Mouse (Mus musculus) CH12.LX (cell line): ENCODE results near the gene Rbbp6. TPM values are rescaled to one million over a fixed set of nuclear protein-coding genes. Genes with fewer than 3 reads are reported as not detected.

ENCODE experiments used
- DNase-seq: peaks from one replicate; pipeline ENCODE4 v3.0.0-alpha.2; 2013; ENCODE audit errors: extremely low read depth
- H3K27ac ChIP-seq: 2 replicates; pipeline ENCODE4 v1.5.1; 2012; ENCODE audit warnings: low read depth, mild to moderate bottlenecking, control low read depth, moderate library complexity; ENCODE audit not compliant: insufficient read depth
- H3K27me3 ChIP-seq: replicated peaks from 2 replicates; pipeline ENCODE3; 2012; ENCODE audit warnings: inconsistent platforms
- H3K36me3 ChIP-seq, 2 experiments: replicated peaks in 1 of 2; 2 replicates each; pipeline versions ENCODE3 to v1.6.1; 2012; ENCODE audit warnings: inconsistent platforms in 1 of 2, low read length in 1 of 2, mild to moderate bottlenecking in 1 of 2, mixed read lengths in 1 of 2, moderate library complexity in 1 of 2; ENCODE audit not compliant: control insufficient read depth in 1 of 2, insufficient read depth in 1 of 2
- H3K4me1 ChIP-seq, 2 experiments: 2 replicates each; pipeline ENCODE4 v1.6.1; 2012; ENCODE audit warnings: inconsistent platforms in 1 of 2, moderate library complexity in 1 of 2; ENCODE audit not compliant: insufficient read depth in 2 of 2, control insufficient read depth in 1 of 2
- H3K4me2 ChIP-seq: 2 replicates; pipeline ENCODE4 v1.6.1; 2012; ENCODE audit warnings: low read depth, mild to moderate bottlenecking, control low read depth; ENCODE audit not compliant: poor library complexity, insufficient read depth, severe bottlenecking
- H3K4me3 ChIP-seq, 3 experiments: fragments of 150-350 bp in 1 of 3; sonication (generic) in 1 of 3; replicated peaks in 1 of 3; 2 replicates each; pipeline versions ENCODE3 to v1.5.1; 2011 to 2012; ENCODE audit warnings: low read depth in 2 of 3, low read length in 2 of 3, mild to moderate bottlenecking in 2 of 3, moderate library complexity in 2 of 3, control low read depth in 1 of 3, improper control_type of control experiment in 1 of 3, inconsistent platforms in 1 of 3, mixed read lengths in 1 of 3; ENCODE audit not compliant: poor library complexity in 1 of 3
- H3K79me2 ChIP-seq: replicated peaks from 2 replicates; pipeline ENCODE4 v1.6.1; 2012; ENCODE audit warnings: mild to moderate bottlenecking, moderate library complexity; ENCODE audit not compliant: control insufficient read depth, poor library complexity, insufficient read depth, severe bottlenecking; ENCODE audit errors: extremely low read depth
- H3K9ac ChIP-seq: 2 replicates; pipeline ENCODE4 v1.6.1; 2012; ENCODE audit warnings: low read depth, mild to moderate bottlenecking, control low read depth, moderate library complexity; ENCODE audit not compliant: insufficient read depth
- H3K9me3 ChIP-seq: replicated peaks from 2 replicates; pipeline ENCODE3; 2012; ENCODE audit warnings: low read length, inconsistent platforms, mixed read lengths
- CHD1 ChIP-seq: IDR thresholded peaks from 2 replicates; pipeline ENCODE4 v1.6.1; 2012; ENCODE audit warnings: low read depth, low read length, improper control_type of control experiment, inconsistent platforms
- CHD2 ChIP-seq: IDR thresholded peaks from 2 replicates; pipeline ENCODE4 v1.6.1; 2011; ENCODE audit warnings: low read length, improper control_type of control experiment
- CTCF ChIP-seq, 2 experiments: IDR thresholded peaks in 1 of 2; conservative IDR thresholded peaks in 1 of 2; 2 replicates each; pipeline ENCODE4 v1.5.1; 2011 to 2012; ENCODE audit warnings: low read depth in 2 of 2, low read length in 2 of 2, improper control_type of control experiment in 1 of 2, inconsistent platforms in 1 of 2, mild to moderate bottlenecking in 1 of 2, moderate library complexity in 1 of 2
- E2F4 ChIP-seq: IDR thresholded peaks from 2 replicates; pipeline ENCODE4 v1.6.1; 2011; ENCODE audit warnings: low read depth, low read length, improper control_type of control experiment; ENCODE audit not compliant: insufficient replicate concordance
- EP300 ChIP-seq: IDR thresholded peaks from 2 replicates; pipeline ENCODE4 v1.6.1; 2011; ENCODE audit warnings: low read length, improper control_type of control experiment
- GABPA ChIP-seq: IDR thresholded peaks from 2 replicates; pipeline ENCODE4 v1.6.1; 2012; ENCODE audit warnings: low read depth, low read length, improper control_type of control experiment, inconsistent platforms; ENCODE audit not compliant: insufficient replicate concordance
- HCFC1 ChIP-seq: IDR thresholded peaks from 2 replicates; pipeline ENCODE4 v1.6.1; 2012; ENCODE audit warnings: low read depth, mild to moderate bottlenecking, inconsistent platforms, low read length, improper control_type of control experiment
- IRF4 ChIP-seq: IDR thresholded peaks from 2 replicates; pipeline ENCODE4 v1.6.1; 2014; ENCODE audit warnings: low read depth, mild to moderate bottlenecking, inconsistent platforms, low read length, improper control_type of control experiment
- JUN ChIP-seq: IDR thresholded peaks from 2 replicates; pipeline ENCODE4 v1.6.1; 2011; ENCODE audit warnings: low read depth, mild to moderate bottlenecking, low read length, improper control_type of control experiment, moderate library complexity; ENCODE audit not compliant: insufficient read depth
- JUND ChIP-seq: conservative IDR thresholded peaks from 2 replicates; pipeline ENCODE4 v1.6.1; 2011; ENCODE audit warnings: low read depth, low read length, improper control_type of control experiment
- MAFK ChIP-seq: IDR thresholded peaks from 2 replicates; pipeline ENCODE4 v1.6.1; 2011; ENCODE audit warnings: low read length, improper control_type of control experiment; ENCODE audit not compliant: insufficient replicate concordance
- MAX ChIP-seq: IDR thresholded peaks from 2 replicates; pipeline ENCODE4 v1.6.1; 2011; ENCODE audit warnings: low read length, improper control_type of control experiment
- MAZ ChIP-seq: IDR thresholded peaks from 2 replicates; pipeline ENCODE4 v1.6.1; 2012; ENCODE audit warnings: low read depth, mild to moderate bottlenecking, inconsistent platforms, low read length, improper control_type of control experiment, moderate library complexity
- MEF2A ChIP-seq: IDR thresholded peaks from 2 replicates; pipeline ENCODE4 v1.6.1; 2014; ENCODE audit warnings: low read depth, mild to moderate bottlenecking, inconsistent platforms, low read length, improper control_type of control experiment, borderline replicate concordance
- MXI1 ChIP-seq: IDR thresholded peaks from 2 replicates; pipeline ENCODE4 v1.6.1; 2011; ENCODE audit warnings: mild to moderate bottlenecking, low read depth, low read length, improper control_type of control experiment
- NRF1 ChIP-seq: IDR thresholded peaks from 2 replicates; pipeline ENCODE4 v1.6.1; 2014; ENCODE audit warnings: low read depth, mild to moderate bottlenecking, inconsistent platforms, low read length, improper control_type of control experiment, moderate library complexity
- POLR2A ChIP-seq: IDR thresholded peaks from 2 replicates; pipeline ENCODE4 v1.6.1; 2011; ENCODE audit warnings: low read depth, mild to moderate bottlenecking, improper control_type of control experiment, low read length
- POLR2AphosphoS2 ChIP-seq: IDR thresholded peaks from 2 replicates; pipeline ENCODE4 v1.6.1; 2011; ENCODE audit warnings: low read depth, low read length, improper control_type of control experiment
- RAD21 ChIP-seq: IDR thresholded peaks from 2 replicates; pipeline ENCODE4 v1.6.1; 2011; ENCODE audit warnings: low read depth, mild to moderate bottlenecking, low read length, improper control_type of control experiment, moderate library complexity
- RCOR1 ChIP-seq: conservative IDR thresholded peaks from 2 replicates; pipeline ENCODE4 v1.6.1; 2012; ENCODE audit warnings: low read depth, mild to moderate bottlenecking, inconsistent platforms, low read length, improper control_type of control experiment
- SIN3A ChIP-seq: IDR thresholded peaks from 2 replicates; pipeline ENCODE4 v1.6.1; 2012; ENCODE audit warnings: low read length, improper control_type of control experiment, inconsistent platforms
- TCF12 ChIP-seq: IDR thresholded peaks from 2 replicates; pipeline ENCODE4 v1.6.1; 2014; ENCODE audit warnings: low read depth, mild to moderate bottlenecking, inconsistent platforms, low read length, improper control_type of control experiment
- UBTF ChIP-seq: IDR thresholded peaks from 2 replicates; pipeline ENCODE4 v1.6.1; 2012; ENCODE audit warnings: low read depth, mild to moderate bottlenecking, inconsistent platforms, low read length, improper control_type of control experiment, moderate library complexity
- USF1 ChIP-seq: IDR thresholded peaks from 2 replicates; pipeline ENCODE4 v1.6.1; 2014; ENCODE audit warnings: low read depth, mild to moderate bottlenecking, inconsistent platforms, low read length, improper control_type of control experiment
- USF2 ChIP-seq: conservative IDR thresholded peaks from 2 replicates; pipeline ENCODE4 v1.6.1; 2011; ENCODE audit warnings: low read depth, low read length, improper control_type of control experiment
- ZC3H11A ChIP-seq: IDR thresholded peaks from 2 replicates; pipeline ENCODE4 v1.6.1; 2012; ENCODE audit warnings: low read depth, mild to moderate bottlenecking, inconsistent platforms, low read length, improper control_type of control experiment
- ZKSCAN1 ChIP-seq: IDR thresholded peaks from 2 replicates; pipeline ENCODE4 v1.6.1; 2012; ENCODE audit warnings: low read depth, inconsistent platforms, low read length, improper control_type of control experiment, borderline replicate concordance
- ZMIZ1 ChIP-seq: IDR thresholded peaks from 2 replicates; pipeline ENCODE4 v1.6.1; 2012; ENCODE audit warnings: low read depth, mild to moderate bottlenecking, inconsistent platforms, low read length, improper control_type of control experiment
- ZNF384 ChIP-seq: IDR thresholded peaks from 2 replicates; pipeline ENCODE4 v1.6.1; 2012; ENCODE audit warnings: low read depth, low read length, improper control_type of control experiment, inconsistent platforms
- dilution Hi-C: fragments of 300-500 bp; cut with MboI; formaldehyde crosslinking; loops from 2 replicates; pipeline ENCODE4 v1.14.3; 2020; ENCODE audit warnings: low sequenced_read_pairs; ENCODE audit not compliant: extremely low pct_unique_long_range_greater_than_20kb, extremely low pct_ligation_motif_present
- in situ Hi-C: fragments of 300-500 bp; cut with MboI; formaldehyde crosslinking; loops from 3 replicates; pipeline ENCODE4 v1.14.3; 2019; ENCODE audit warnings: low sequenced_read_pairs, low pct_ligation_motif_present, low pct_unique_long_range_greater_than_20kb, mixed read lengths
- polyA plus RNA-seq: library from polyadenylated mRNA; unstranded; fragments of >175 nt; gene quantifications from 2 replicates; pipeline ENCODE4 v1.2.1, GENCODE M21; 2012; ENCODE audit warnings: low read depth; ENCODE audit not compliant: insufficient read length
- total RNA-seq, 2 experiments: library from RNA; depleted of rRNA; stranded (reverse); fragments of 300-350 nt in 1 of 2; fragments of >200 nt in 1 of 2; gene quantifications; 2 replicates each; pipeline ENCODE4 v1.2.3; 2012 to 2014

Gene Rbbp6
- total and polyA plus RNA-seq, 3 experiments, result 17.8 to 93.0 (median 22.9) TPM

DNA sequence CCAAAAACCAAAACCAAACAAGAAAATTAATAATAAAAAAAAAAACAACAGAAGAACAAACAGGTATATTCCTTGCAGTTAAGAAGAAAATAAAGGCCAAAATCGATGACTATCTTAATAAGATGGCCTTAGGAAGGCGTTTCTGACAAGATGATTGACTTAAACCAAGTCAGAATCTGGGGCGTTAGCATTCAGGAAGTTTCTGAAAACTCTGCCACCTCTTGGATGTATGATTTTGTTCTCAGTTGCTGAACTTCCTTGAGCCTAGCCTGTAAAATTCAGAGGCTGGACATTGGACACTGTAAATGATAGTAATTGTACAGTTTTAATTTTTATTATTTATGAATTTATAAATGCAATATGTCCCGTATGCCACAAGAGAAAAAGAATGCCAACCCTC is 3.3 kb downstream of the Rbbp6 start:
- peak overlapping the region; percentile 49 for H3K9ac ChIP-seq
- no peak for DNase-seq
- H3K9me3 ChIP-seq, result no peaks in the 10 kb centered on the region
- H3K36me3 ChIP-seq, result peaks cover 0 to 3% of the 10 kb centered on the region in 2 experiments
- dilution Hi-C loops (no loop called here), in situ Hi-C loops (no loop called here)
- H3K27ac ChIP-seq, result no peak overlapping the region
- no peak overlapping the region for H3K4me3 ChIP-seq
- H3K4me2 ChIP-seq, result peak overlapping the region; percentile 65
- H3K79me2 ChIP-seq, result peaks cover 36% of the 10 kb centered on the region
- TF ChIP-seq TCF12 (no peak), JUND (no peak), CHD1 (no peak), CTCF (conservative IDR thresholded peaks at IDR 0.05 in 1 of 2, IDR thresholded peaks at IDR 0.05 in 1 of 2; ENCODE audit: low read depth in 2 of 2, low read length in 2 of 2) (0 out of 4 replicates have a peak, but pooled peaks of 1 of the 2 experiments have one; percentile 4), MAFK (no peak), EP300 (no peak)
- H3K27me3 ChIP-seq, result no peaks in the 10 kb centered on the region
- peaks cover 0 to 9% of the 10 kb centered on the region in 2 experiments; a peak in 2 of 4 replicates for H3K4me1 ChIP-seq

DNA sequence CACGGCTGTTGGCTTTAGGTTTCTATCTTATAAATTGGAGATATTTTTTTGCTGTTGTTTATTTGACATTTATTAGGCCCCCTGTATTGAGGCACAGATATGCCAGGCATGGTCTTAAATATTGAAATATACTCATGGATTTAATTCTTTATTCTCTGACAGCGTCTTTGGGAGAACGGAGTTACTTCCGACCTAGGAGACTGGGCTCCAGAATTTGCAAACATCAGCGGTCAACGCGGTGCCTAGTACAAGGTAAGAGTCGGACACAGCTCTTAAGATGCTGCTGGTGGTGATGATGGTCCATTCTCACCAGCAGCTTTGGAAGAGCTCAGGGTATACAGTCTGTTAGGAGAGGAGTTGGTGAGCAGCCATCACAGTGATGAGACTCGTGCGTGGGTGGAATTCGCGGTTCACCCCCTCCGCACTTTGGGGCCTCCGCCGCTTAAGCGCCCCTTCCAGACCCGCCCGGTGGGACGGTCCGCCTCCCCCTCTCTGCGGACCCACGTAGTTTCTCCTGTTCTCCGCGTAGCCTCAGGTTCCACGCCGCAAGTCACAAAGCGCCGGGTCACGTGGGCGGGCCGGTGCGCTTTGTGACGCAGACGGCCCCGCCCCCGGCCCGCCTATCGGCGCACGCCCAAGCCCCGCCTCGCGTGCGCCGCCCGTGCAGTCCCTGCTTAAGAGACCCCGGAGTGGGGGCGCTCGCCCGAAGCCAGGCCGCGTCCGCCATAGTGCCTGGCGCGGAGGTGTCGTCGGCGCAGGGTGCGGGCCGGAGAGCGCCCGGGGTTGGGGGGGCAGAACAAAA is 3.9 kb downstream of the Rbbp6 start:
- peak; percentile 89 for DNase-seq
- in situ Hi-C loops (no loop called here), dilution Hi-C loops (no loop called here)
- Histone ChIP-seq H3K79me2 (peaks cover 41% of the 10 kb centered on the region), H3K9me3 (no peaks in the 10 kb centered on the region), H3K27ac (no peak overlapping the region), H3K9ac (peak overlapping the region; percentile 98), H3K4me1 (peaks cover 0 to 15% of the 10 kb centered on the region in 2 experiments; a peak in 2 of 4 replicates), H3K36me3 (peaks cover 0 to 7% of the 10 kb centered on the region in 2 experiments), H3K4me3 (peak overlapping the region; percentile 77 to 89 (median 83)), H3K4me2 (peak overlapping the region; percentile 65), H3K27me3 (no peaks in the 10 kb centered on the region)
- TF ChIP-seq ZC3H11A (no peak), MAFK (0 out of 2 replicates have a peak, but pooled peaks have one; percentile 24), ZKSCAN1 (no peak), MAZ (0 out of 2 replicates have a peak, but pooled peaks have one; percentile 64), USF1 (peak; percentile 96), RCOR1 (peak; percentile 36; the same call in 1 of the 2 replicates), POLR2A (peak; percentile 98), POLR2AphosphoS2 (peak; percentile 93), GABPA (no peak), ZMIZ1 (peak; percentile 87), UBTF (no peak), NRF1 (peak; percentile 75), CHD1 (peak; percentile 93; the same call in 1 of the 2 replicates), TCF12 (peak; percentile 86), JUN (no peak), SIN3A (peak; percentile 74), IRF4 (peak; percentile 47), ZNF384 (no peak), RAD21 (no peak), HCFC1 (peak; percentile 68), EP300 (peak; percentile 25; the same call in 1 of the 2 replicates), CTCF (conservative IDR thresholded peaks at IDR 0.05 in 1 of 2, IDR thresholded peaks at IDR 0.05 in 1 of 2; ENCODE audit: low read depth in 2 of 2, low read length in 2 of 2) (peak in 1 of 2 experiments; percentile 43; a peak in 2 of 4 replicates), MEF2A (peak; percentile 64; the same call in 1 of the 2 replicates), MXI1 (peak; percentile 92), E2F4 (no peak), USF2 (peak; percentile 82), MAX (peak; percentile 94), CHD2 (peak; percentile 46)
